Mouse (Mus musculus): ENCODE measurements around the gene Qprt. TPM values are rescaled to one million over a fixed set of nuclear protein-coding genes. Genes with fewer than 3 reads are reported as not detected.

Gene Qprt
- total RNA-seq, 2 experiments from 2014 or later = 0.28 to 0.32 TPM

GRCm38 (mm10) chr7:127080045-127080444 is 42.0 kb downstream of the Qprt start:
- intact Hi-C loops (cut with DNase I) = no loop called here
- no peak for DNase-seq (ENCODE audit: extremely low spot score in 1 of 2, low spot score in 2 of 2)

GRCm38 (mm10) chr7:127077692-127078091 is 44.3 kb downstream of the Qprt start:
- Histone ChIP-seq H3K4me3 (no peak overlapping the region), H3K27ac (no peak overlapping the region)
- intact Hi-C loops (cut with DNase I) = no loop called here
- no peak for DNase-seq (ENCODE audit: extremely low spot score in 1 of 2, low spot score in 2 of 2)
- no peak; the same call in 1 of the 2 replicates for TF ChIP-seq CTCF (IDR thresholded peaks at IDR 0.05)

More at GRCm38 (mm10) chr7:127080045-127080444, 42.0 kb downstream of the Qprt start:
- TF ChIP-seq CTCF (IDR thresholded peaks at IDR 0.05) = no peak
- H3K4me3 ChIP-seq = no peak overlapping the region
- no peak overlapping the region for H3K27ac ChIP-seq

GRCm38 (mm10) chr7:127076188-127076587 is 45.8 kb downstream of the Qprt start:
- Histone ChIP-seq H3K27ac (no peak overlapping the region), H3K4me3 (no peak overlapping the region)
- no peak for DNase-seq (ENCODE audit: extremely low spot score in 1 of 2, low spot score in 2 of 2)
- intact Hi-C loops (cut with DNase I) = no loop called here
- no peak for TF ChIP-seq CTCF (IDR thresholded peaks at IDR 0.05)

GRCm38 (mm10) chr7:127073221-127073620 is 48.8 kb downstream of the Qprt start:
- Histone ChIP-seq H3K27ac (no peak overlapping the region), H3K4me3 (no peak overlapping the region)
- intact Hi-C loops (cut with DNase I) = no loop called here
- TF ChIP-seq CTCF (IDR thresholded peaks at IDR 0.05) = no peak
- DNase-seq (ENCODE audit: extremely low spot score in 1 of 2, low spot score in 2 of 2) = no peak

- intact Hi-C loops (cut with DNase I) = no loop called here
- no peak overlapping the region for H3K4me3 ChIP-seq
- TF ChIP-seq CTCF (IDR thresholded peaks at IDR 0.05) = no peak
Observed at GRCm38 (mm10) chr7:127070871-127071413, 51.1 kb downstream of the Qprt start.

GRCm38 (mm10) chr7:127066317-127066716 is 55.7 kb downstream of the Qprt start:
- TF ChIP-seq CTCF (IDR thresholded peaks at IDR 0.05) = no peak
- Histone ChIP-seq H3K27ac (no peak overlapping the region), H3K4me3 (no peak overlapping the region)
- DNase-seq (ENCODE audit: extremely low spot score in 1 of 2, low spot score in 2 of 2) = no peak
- intact Hi-C loops (cut with DNase I) = loop anchor here (5.0 kb wide), 1 partner anchor 106 kb away; no protein-coding TSS in a partner anchor

More at GRCm38 (mm10) chr7:127070871-127071413, 51.1 kb downstream of the Qprt start:
- H3K27ac ChIP-seq = no peak overlapping the region
- DNase-seq (ENCODE audit: extremely low spot score in 1 of 2, low spot score in 2 of 2) = no peak

GRCm38 (mm10) chr7:127065538-127065937 is 56.5 kb downstream of the Qprt start:
- no peak; the same call in 1 of the 2 replicates for TF ChIP-seq CTCF (IDR thresholded peaks at IDR 0.05)
- DNase-seq (ENCODE audit: extremely low spot score in 1 of 2, low spot score in 2 of 2) = no peak
- H3K27ac ChIP-seq = no peak overlapping the region
- no peak overlapping the region for H3K4me3 ChIP-seq
- intact Hi-C loops (cut with DNase I) = loop anchor here (5.0 kb wide), 1 partner anchor 107 kb away; no protein-coding TSS in a partner anchor

Other genes starting within 250 kb of the Qprt start
- gene Taok2, start 237.5 kb downstream of the Qprt start, total RNA-seq (2021) = 100 to 1,000 TPM; 162 to 167 TPM
- 10 to 100 TPM; 17.3 to 22.0 TPM for gene Tmem219, start 199.3 kb downstream of the Qprt start, total RNA-seq (2021)
- gene Kctd13, start 193.3 kb downstream of the Qprt start, total RNA-seq (2021) = 100 to 1,000 TPM; 135 to 146 TPM
- gene Asphd1, start 172.6 kb downstream of the Qprt start, total RNA-seq (2021) = 10 to 100 TPM; 51.4 to 55.8 TPM
- 100 to 1,000 TPM; 421 to 427 TPM for gene Sez6l2, start 171.7 kb downstream of the Qprt start, total RNA-seq (2021)
- 100 to 1,000 TPM; 181 to 186 TPM for gene Cdipt, start 146.3 kb downstream of the Qprt start, total RNA-seq (2021)
- under 1 TPM in 1 of 2 experiments, not detected in 1; 0.52 TPM for gene Cdiptos, start 146.1 kb downstream of the Qprt start, total RNA-seq (2021)
- gene Mvp, start 107.6 kb downstream of the Qprt start, total RNA-seq (2021) = 1 to 10 TPM; 7.2 to 8.3 TPM
- 1 to 10 TPM in 1 of 2 experiments, not detected in 1; 1.2 TPM for gene Pagr1b, start 105.7 kb downstream of the Qprt start, total RNA-seq (2021)
- 10 to 100 TPM; 15.1 to 27.1 TPM for gene Pagr1a, start 104.9 kb downstream of the Qprt start, total RNA-seq (2021)
- gene Gm42742, start 101.1 kb downstream of the Qprt start, total RNA-seq (2021) = 10 to 100 TPM; 61.0 to 66.3 TPM
- gene Prrt2, start 101.0 kb downstream of the Qprt start, total RNA-seq (2021) = 100 to 1,000 TPM; 214 to 216 TPM
- 100 to 1,000 TPM; 210 to 221 TPM for gene Maz, start 95.2 kb downstream of the Qprt start, total RNA-seq (2021)
- 1 to 10 TPM; 4.4 to 9.7 TPM for gene Kif22, start 79.8 kb downstream of the Qprt start, total RNA-seq (2021)
- not detected for gene Zg16, start 34.9 kb downstream of the Qprt start, total RNA-seq (2021)
- 1 to 10 TPM; 1.2 TPM for gene AI467606, start 30.9 kb downstream of the Qprt start, total RNA-seq (2021)
- under 1 TPM; 0.18 to 0.23 TPM for gene Spn, start 15.6 kb upstream of the Qprt start, total RNA-seq (2021)
- 10 to 100 TPM; 77.7 to 80.8 TPM for gene Cd2bp2, start 73.8 kb upstream of the Qprt start, total RNA-seq (2021)
- 100 to 1,000 TPM in 1 of 2 experiments, 10 to 100 TPM in 1; 91.9 to 110 TPM for gene Tbc1d10b, start 86.2 kb upstream of the Qprt start, total RNA-seq (2021)
- gene Mylpf, start 86.7 kb upstream of the Qprt start, total RNA-seq (2021) = 1 to 10 TPM; 2.7 to 3.3 TPM
- gene Zfp553, start 110.8 kb upstream of the Qprt start, total RNA-seq (2021) = 10 to 100 TPM; 17.8 to 20.5 TPM
- gene Sept1, start 110.9 kb upstream of the Qprt start, total RNA-seq (2021) = 1 to 10 TPM; 3.5 to 6.4 TPM
- 10 to 100 TPM; 58.8 to 68.6 TPM for gene Zfp771, start 122.0 kb upstream of the Qprt start, total RNA-seq (2021)
- gene Dctpp1, start 138.5 kb upstream of the Qprt start, total RNA-seq (2021) = 10 to 100 TPM; 24.1 to 25.9 TPM
- 10 to 100 TPM; 33.0 to 39.8 TPM for gene Sephs2, start 151.8 kb upstream of the Qprt start, total RNA-seq (2021)
- gene Itgal, start 174.0 kb upstream of the Qprt start, total RNA-seq (2021) = under 1 TPM; 0.37 to 0.59 TPM
- 10 to 100 TPM; 13.4 to 14.3 TPM for gene Zfp768, start 223.4 kb upstream of the Qprt start, total RNA-seq (2021)

Data from left cerebral cortex, adult 2 months (tissue).